Mouse (Mus musculus) ES-E14 (cell line): Measurements from ENCODE around the gene Tango2. TPM values are rescaled to one million over a fixed set of nuclear protein-coding genes. Genes with fewer than 3 reads are reported as not detected.

Source experiments
- DNase-seq: peaks from one replicate; pipeline ENCODE4 v3.0.0-alpha.2; 2013; ENCODE audit warnings: low read depth, low spot score
- H3K27ac ChIP-seq: 2 replicates; pipeline ENCODE4 v1.5.1; 2012; ENCODE audit warnings: low read depth, mild to moderate bottlenecking, low read length, moderate library complexity, mixed read lengths; ENCODE audit not compliant: poor library complexity, insufficient read depth, severe bottlenecking
- H3K36me3 ChIP-seq: 2 replicates; pipeline ENCODE4 v1.6.1; 2012; ENCODE audit warnings: mild to moderate bottlenecking, low read length, moderate library complexity, mixed read lengths; ENCODE audit not compliant: control insufficient read depth, poor library complexity, insufficient read depth, severe bottlenecking
- H3K4me1 ChIP-seq, 2 experiments: fragments of 150-350 bp in 1 of 2; sonication (generic) in 1 of 2; 2 replicates each; pipeline ENCODE4 v1.6.1; 2012; ENCODE audit warnings: low read length in 2 of 2, mild to moderate bottlenecking in 1 of 2, mixed read lengths in 1 of 2; ENCODE audit not compliant: control insufficient read depth in 2 of 2, insufficient read depth in 2 of 2, poor library complexity in 1 of 2
- H3K4me3 ChIP-seq, 2 experiments: fragments of 150-350 bp in 1 of 2; sonication (generic) in 1 of 2; 2 replicates each; pipeline ENCODE4 v1.5.1; 2012; ENCODE audit warnings: low read length in 2 of 2, low read depth in 1 of 2, mild to moderate bottlenecking in 1 of 2, mixed read lengths in 1 of 2; ENCODE audit not compliant: insufficient read depth in 1 of 2, poor library complexity in 1 of 2, severe bottlenecking in 1 of 2
- H3K9ac ChIP-seq: 2 replicates; pipeline ENCODE4 v1.6.1; 2012; ENCODE audit warnings: low read depth, mild to moderate bottlenecking, low read length, mixed read lengths; ENCODE audit not compliant: poor library complexity, insufficient read depth, severe bottlenecking
- H3K9me3 ChIP-seq: fragments of 150-350 bp; sonication (generic); 2 replicates; pipeline ENCODE4 v1.6.1; 2012; ENCODE audit warnings: low read depth, mild to moderate bottlenecking, low read length; ENCODE audit not compliant: control insufficient read depth, insufficient read depth
- CHD2 ChIP-seq: IDR thresholded peaks from 2 replicates; pipeline ENCODE4 v1.6.1; 2014; ENCODE audit warnings: mild to moderate bottlenecking, low read depth, low read length, inconsistent platforms
- HCFC1 ChIP-seq: IDR thresholded peaks from 2 replicates; pipeline ENCODE4 v1.6.1; 2012; ENCODE audit warnings: low read length, inconsistent platforms, borderline replicate concordance; ENCODE audit not compliant: insufficient read depth
- MAFK ChIP-seq: IDR thresholded peaks from 2 replicates; pipeline ENCODE4 v1.6.1; 2014; ENCODE audit warnings: mild to moderate bottlenecking, low read depth, low read length, inconsistent platforms; ENCODE audit not compliant: insufficient read depth
- ZC3H11A ChIP-seq: IDR thresholded peaks from 2 replicates; pipeline ENCODE4 v1.6.1; 2012; ENCODE audit warnings: low read depth, mild to moderate bottlenecking, inconsistent platforms, low read length, borderline replicate concordance
- ZNF384 ChIP-seq: IDR thresholded peaks from 2 replicates; pipeline ENCODE4 v1.6.1; 2012; ENCODE audit warnings: low read depth, low read length, inconsistent platforms
- in situ Hi-C, 2 experiments: fragments of 600-800 bp; cut with MboI; formaldehyde crosslinking; loops; one replicate each; pipeline ENCODE4 v1.15.1; 2025; ENCODE audit warnings: low sequenced_read_pairs in 2 of 2, inconsistent platforms in 1 of 2; ENCODE audit not compliant: unreplicated experiment in 2 of 2
- total RNA-seq: library from RNA; depleted of rRNA; stranded (reverse); fragments of 300-350 nt; gene quantifications from 2 replicates; pipeline ENCODE4 v1.2.3, GENCODE M21; 2012

The Tango2 gene
- total RNA-seq, 1 experiment = 10.0 TPM

DNA sequence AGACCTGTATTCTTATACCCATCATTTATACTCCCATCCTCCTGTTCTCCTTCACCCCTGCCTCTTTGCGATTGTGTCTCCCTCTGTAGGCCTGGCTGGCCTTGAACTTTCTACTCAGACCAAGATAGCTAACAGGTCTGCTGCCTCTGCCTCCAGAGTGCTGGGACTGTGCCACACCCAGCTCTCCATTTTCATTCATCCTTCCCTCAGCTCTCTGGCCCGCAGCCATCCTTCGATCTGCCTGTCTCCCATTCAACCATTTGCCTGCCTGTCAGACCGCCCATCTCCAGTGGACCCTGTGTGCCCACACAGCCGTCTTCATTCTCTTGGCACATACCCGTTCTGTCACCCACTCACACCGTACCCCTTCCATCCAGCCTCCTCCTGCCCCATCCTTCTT, 36.3 kb upstream of the Tango2 start:
- Histone ChIP-seq H3K4me3 (no peak overlapping the region), H3K9me3 (no peaks in the 10 kb centered on the region), H3K36me3 (no peaks in the 10 kb centered on the region), H3K9ac (no peak overlapping the region; the same call in 1 of the 2 replicates), H3K27ac (peak overlapping the region; percentile 22; the same call in 1 of the 2 replicates), H3K4me1 (peaks cover 14 to 42% of the 10 kb centered on the region in 2 experiments; a peak in 3 of 4 replicates)
- TF ChIP-seq ZNF384 (no peak), CHD2 (no peak), HCFC1 (no peak), MAFK (no peak), ZC3H11A (no peak)
- no peak for DNase-seq
- in situ Hi-C loops = no loop called here

DNA sequence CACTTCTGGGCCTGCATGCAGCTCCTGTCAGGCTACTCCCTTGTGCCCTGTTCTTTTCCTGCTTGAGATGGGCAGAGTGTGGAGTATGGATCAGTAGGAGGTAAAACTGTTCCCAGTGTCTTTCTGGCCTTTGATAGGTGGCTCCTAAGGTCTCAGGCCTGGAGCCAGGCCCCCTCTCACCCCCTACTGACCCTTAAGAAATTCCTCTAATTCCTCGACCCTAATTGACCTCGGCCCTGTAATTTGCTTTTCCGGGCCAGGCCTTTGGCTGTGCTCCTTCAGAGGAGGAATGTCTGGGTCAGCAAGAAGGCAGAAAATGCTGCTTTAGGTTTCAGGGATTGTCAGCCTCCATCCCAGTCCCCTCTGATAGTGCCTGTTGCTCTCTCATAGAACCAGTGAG, 35.9 kb upstream of the Tango2 start:
- Histone ChIP-seq H3K4me3 (no peak overlapping the region), H3K36me3 (no peaks in the 10 kb centered on the region), H3K4me1 (peaks cover 14 to 39% of the 10 kb centered on the region in 2 experiments; a peak in 3 of 4 replicates), H3K9ac (no peak overlapping the region; the same call in 1 of the 2 replicates), H3K9me3 (no peaks in the 10 kb centered on the region), H3K27ac (peak overlapping the region; percentile 22; the same call in 1 of the 2 replicates)
- DNase-seq = no peak
- TF ChIP-seq CHD2 (no peak), MAFK (no peak), ZNF384 (no peak), HCFC1 (no peak), ZC3H11A (no peak)
- in situ Hi-C loops = no loop called here

DNA sequence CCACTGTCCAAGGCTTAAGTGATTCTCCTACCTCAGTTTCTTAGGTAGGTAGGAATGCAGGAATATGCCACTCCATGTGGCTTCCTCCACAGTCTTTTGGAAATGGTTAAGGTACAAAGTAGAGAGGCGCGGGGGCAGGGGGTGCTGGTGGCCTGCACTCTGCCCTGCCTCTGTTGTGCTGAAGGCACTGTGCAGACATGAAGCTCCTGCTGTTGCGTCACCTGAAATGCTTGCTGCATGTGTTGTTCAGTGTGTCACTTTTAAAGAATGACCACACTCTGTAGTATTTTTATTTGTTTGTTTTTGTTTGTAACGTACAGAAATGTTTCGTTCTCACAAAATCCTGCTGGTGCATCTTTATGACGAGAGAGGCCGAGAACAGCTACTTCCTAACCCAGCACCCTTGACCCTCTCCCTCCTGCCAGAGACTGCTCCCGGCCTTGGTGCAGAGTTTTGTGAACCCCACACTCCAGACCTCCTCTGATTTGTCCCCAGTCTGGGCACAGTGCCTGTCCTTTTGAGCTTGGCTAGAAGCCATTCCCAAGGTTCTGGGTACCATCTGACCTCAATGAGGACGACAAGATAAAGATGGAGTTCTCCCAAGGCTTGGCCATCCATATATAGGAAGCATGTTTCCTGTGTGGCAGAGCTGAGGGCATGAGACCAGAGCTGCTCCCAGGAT, 35.3 kb upstream of the Tango2 start:
- no peak overlapping the region for H3K9ac ChIP-seq
- H3K4me1 ChIP-seq = peaks cover 12 to 39% of the 10 kb centered on the region in 2 experiments; a peak in 3 of 4 replicates
- no peak for DNase-seq
- H3K9me3 ChIP-seq = no peaks in the 10 kb centered on the region
- no peaks in the 10 kb centered on the region for H3K36me3 ChIP-seq
- H3K4me3 ChIP-seq = no peak overlapping the region
- TF ChIP-seq HCFC1 (no peak), ZNF384 (no peak), CHD2 (no peak), MAFK (no peak), ZC3H11A (no peak)
- in situ Hi-C loops = no loop called here
- peak overlapping the region; percentile 22; the same call in 1 of the 2 replicates for H3K27ac ChIP-seq

DNA sequence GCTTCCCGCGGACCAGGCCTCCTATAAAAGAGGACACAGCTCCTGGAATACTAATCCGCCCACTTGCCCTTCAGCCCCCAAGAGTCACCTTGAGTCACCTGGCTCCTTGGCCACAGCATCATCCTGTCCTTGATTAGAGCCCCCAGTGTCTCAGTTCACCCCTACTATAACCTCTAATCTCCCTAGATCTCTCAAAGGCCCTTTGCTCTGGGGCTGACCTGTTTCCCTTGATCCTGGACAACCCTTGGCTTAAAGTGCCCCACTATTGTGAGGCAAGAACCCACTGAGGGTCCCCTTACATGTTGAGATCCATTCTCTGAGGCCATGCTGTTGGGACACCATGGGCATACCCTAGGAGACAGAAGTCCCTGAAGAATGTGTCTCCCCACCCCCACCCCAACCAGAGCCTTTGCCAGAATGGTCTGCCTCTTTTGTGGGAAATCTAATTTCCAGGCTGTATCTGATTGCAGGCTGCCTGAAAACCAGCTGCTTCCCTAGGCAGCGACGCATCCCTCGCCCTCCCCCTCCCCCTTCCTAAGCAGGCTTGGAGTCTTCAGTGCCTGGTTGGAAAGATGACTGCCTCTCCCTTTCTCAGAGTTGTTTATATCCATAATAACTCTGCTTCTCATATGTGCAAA, 33.8 kb upstream of the Tango2 start:
- H3K27ac ChIP-seq = no peak overlapping the region
- in situ Hi-C loops = no loop called here
- TF ChIP-seq ZNF384 = no peak
- no peak for TF ChIP-seq HCFC1
- no peak for TF ChIP-seq ZC3H11A
- no peak for TF ChIP-seq CHD2
- TF ChIP-seq MAFK = no peak
- H3K9ac ChIP-seq = no peak overlapping the region
- no peak overlapping the region for H3K4me3 ChIP-seq
- H3K4me1 ChIP-seq = peaks cover 13 to 35% of the 10 kb centered on the region in 2 experiments; a peak in 3 of 4 replicates
- DNase-seq = no peak
- H3K36me3 ChIP-seq = no peaks in the 10 kb centered on the region
- no peaks in the 10 kb centered on the region for H3K9me3 ChIP-seq
